Mouse (Mus musculus) layer of hippocampus, adult 9-11 months (tissue): Measurements from ENCODE around the gene Lrp2.

Experiments used
- DNase-seq: peaks from one replicate; pipeline ENCODE4 v3.0.0; 2022

Gene Lrp2

GRCm38 (mm10) chr2:69395597-69396248 is 190.1 kb downstream of the Lrp2 start:
- no peak for DNase-seq

DNA sequence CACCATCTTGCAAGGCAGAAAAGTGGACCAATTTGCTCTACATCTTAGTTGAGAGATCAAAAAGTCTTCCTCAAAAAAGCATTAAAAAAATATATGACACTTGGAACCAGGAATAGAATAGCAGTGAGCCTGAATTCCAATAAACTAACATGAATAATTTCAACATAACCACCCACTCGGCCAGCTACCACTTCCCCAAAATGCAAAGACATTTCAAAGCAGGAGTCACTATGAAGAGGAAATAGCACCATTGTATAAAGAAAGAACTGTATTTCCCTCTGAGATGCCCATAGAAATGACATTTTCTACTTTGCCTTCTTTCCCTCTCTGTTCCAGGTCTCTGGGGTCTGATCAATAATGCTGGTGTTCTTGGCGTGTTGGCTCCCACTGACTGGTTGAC is 191.9 kb downstream of the Lrp2 start:
- DNase-seq = no peak

DNA sequence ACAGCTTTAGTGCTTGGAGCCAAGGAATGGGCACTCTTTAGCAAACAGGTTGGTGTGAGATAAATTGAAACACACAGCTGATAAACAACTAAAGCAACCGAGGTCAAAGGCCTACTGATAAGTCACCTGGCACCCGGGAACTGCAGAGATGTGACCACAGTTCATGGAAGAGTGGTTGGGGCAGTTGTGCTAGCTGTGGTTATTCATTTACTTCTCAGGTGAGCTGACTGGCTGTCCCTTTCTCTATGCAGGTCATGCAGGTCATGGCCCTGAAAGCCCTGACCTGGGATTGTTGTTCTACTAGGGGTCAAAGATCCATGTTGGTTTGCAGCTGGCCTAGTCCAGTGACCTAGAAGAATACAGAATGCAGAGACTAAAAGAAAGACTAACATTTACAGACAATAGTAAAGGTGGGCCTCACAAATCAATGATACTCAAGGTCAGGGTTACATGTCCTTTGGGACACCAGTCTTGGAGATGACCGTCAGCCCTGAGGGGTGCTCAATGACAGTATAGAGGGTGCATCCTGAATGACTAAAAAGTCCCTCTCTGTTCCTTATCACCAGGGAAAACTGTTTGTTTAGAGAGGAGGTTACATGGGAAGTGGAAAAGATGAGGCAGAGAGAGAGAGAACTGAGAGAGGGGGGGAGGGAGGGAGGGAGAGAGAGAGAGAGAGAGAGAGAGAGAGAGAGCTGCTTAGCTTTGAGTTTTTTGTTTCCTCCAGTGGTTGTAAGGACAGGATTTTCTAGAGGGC is 199.6 kb downstream of the Lrp2 start:
- DNase-seq = no peak

- DNase-seq = no peak
These were observed 203.0 kb downstream of the Lrp2 start for GRCm38 (mm10) chr2:69382838-69383237.

DNA sequence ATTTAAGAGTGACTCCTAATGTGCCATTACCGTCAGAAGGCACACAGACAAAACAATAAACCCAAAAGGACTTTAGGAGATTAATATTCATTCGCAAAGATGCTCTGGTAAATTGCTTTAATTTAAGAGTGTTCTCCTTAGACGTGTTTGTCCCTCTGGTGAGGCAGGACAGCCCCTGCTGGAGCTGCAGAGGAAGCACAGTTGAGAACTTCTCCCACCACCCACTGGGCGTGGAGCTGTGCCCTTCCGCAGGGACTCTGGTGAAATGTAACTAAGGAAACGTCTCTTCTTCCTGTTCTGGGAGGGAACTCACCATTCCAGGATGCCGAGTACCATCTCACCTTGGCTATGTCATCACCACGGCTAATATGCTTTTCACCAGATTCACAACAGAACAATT is 204.1 kb downstream of the Lrp2 start:
- no peak for DNase-seq

GRCm38 (mm10) chr2:69380281-69380680 is 205.6 kb downstream of the Lrp2 start, which contains the start of gene Dhrs9:
Gene Dhrs9, plus strand, starts transcription at chr2:69380445.
- no peak for DNase-seq

GRCm38 (mm10) chr2:69379801-69380200 is 206.1 kb downstream of the Lrp2 start:
- DNase-seq = no peak

- no peak for DNase-seq
These were observed 209.1 kb downstream of the Lrp2 start for GRCm38 (mm10) chr2:69376780-69377179.
